Mouse (Mus musculus) c-Kit-positive CD71-positive TER-119-negative erythroid progenitor cells, embryonic 14.5 days (primary cell): ENCODE measurements around the gene Ube2i.
"Not testable (repeated sequence)": the region's sequence is repeated elsewhere in the genome, so short reads cannot be mapped to it uniquely, and the experiment has no call there.

ENCODE experiments used
- DNase-seq: peaks from one replicate; pipeline ENCODE4 v3.0.0-alpha.2; 2013; ENCODE audit warnings: low read depth

Gene Ube2i

GRCm38 (mm10) chr17:25253760-25254159, 20.7 kb downstream of the Ube2i start:
- DNase-seq, result no peak

DNA sequence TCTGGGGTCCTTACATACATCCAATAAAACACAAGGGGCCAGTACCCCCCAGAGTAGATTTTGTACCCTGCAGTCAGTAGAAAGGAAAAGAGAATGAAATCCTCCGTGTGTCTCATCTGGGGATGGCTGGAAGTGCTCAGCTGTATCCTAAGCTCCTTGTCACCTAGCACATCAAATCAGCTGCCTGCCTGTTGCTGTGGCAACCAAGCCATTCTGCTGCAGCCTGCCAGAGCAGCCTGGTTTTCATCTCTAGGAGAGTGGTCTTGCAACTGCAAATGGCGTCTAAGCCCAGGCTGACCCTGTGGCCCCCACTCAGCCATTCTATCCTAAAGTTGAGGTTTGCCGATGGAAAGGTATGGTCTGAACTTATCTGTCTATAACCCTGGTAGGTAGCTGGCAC, 21.8 kb downstream of the Ube2i start:
- no peak for DNase-seq

DNA sequence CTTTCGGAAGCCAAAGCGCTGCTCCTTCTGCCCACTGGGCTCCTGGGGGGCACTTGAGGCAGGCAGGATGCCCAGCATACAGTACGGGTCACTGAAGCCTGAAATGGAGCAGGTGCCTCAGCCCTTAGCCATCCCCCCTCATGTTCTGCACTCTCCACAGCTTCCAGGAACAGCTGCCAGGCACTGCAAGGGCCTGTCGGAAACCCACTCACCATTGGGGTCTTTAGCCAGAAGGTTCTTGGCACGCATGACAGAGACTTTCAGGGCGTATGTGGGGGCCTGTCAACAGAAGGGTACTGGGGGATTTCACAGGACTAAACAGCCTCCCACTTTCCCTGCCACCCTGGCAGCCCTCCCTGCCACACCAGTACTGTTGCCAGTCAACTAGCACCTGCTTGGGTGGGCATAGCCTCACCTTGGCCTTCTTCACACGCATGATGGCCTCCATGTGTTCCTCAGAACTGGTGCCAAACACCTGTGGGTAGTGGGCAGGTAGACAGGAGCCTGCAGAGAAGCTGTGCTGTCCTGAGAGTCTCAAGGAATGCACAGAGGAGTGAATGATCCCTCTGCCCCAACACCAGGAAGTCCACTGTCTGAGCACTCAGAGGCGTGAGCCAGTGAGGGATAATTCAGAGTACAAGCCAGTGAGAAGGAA, 24.1 kb downstream of the Ube2i start:
- no peak for DNase-seq

DNA sequence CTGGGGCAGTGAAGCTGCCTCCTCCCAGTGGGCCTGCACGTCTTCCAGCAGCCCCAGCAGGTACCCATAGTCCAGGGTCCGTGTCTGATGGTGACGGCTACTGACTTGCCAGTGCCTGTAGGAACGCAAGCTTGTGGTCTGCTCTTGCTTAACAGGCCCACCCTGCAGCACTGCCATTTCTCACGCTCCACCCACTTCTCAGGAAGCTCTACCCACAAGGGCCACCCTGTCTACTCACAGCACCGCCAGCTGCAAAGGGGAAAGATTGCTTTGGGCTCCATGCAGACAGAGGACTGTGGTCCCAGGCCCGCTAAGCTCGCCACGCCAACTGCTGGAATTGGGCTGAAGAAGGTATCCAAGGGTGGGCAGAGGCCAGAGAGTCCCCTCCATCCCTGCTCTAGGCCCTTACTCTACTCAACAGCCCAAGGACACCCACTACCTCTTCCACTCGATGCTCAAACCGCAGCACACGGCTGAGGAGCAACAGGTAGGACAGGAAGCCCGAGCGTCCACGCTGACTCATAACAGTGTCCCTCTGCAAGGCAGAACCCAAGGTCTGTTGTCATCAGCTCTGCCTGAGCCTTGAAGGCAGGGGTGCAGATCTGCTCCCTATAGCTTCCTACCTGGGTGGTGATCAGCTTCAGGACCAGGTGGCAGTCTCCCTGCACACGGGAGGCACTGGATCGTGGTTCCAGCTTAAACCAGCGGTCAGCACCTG, 26.2 kb downstream of the Ube2i start:
- peak; percentile 19 for DNase-seq

DNA sequence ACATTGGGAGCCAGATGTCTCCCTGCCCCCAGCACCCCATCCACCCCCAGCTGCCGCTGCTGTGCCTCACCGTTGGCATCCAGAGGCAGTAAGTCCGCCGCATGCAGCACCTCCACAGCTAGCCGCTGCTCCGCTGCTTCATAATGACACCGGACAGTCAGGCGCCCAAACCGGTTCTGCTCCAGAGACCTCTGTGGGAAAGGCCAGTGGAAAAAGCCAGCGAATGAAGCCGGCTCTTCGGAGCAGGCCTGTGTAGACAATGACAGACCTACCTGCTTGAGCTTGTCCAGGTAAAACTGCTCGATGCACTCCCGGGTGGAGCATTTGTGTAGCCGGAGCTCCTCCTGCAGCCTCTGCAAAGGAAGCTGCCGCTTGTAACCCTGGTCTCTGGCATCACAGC, 30.2 kb downstream of the Ube2i start:
- no peak for DNase-seq

DNA sequence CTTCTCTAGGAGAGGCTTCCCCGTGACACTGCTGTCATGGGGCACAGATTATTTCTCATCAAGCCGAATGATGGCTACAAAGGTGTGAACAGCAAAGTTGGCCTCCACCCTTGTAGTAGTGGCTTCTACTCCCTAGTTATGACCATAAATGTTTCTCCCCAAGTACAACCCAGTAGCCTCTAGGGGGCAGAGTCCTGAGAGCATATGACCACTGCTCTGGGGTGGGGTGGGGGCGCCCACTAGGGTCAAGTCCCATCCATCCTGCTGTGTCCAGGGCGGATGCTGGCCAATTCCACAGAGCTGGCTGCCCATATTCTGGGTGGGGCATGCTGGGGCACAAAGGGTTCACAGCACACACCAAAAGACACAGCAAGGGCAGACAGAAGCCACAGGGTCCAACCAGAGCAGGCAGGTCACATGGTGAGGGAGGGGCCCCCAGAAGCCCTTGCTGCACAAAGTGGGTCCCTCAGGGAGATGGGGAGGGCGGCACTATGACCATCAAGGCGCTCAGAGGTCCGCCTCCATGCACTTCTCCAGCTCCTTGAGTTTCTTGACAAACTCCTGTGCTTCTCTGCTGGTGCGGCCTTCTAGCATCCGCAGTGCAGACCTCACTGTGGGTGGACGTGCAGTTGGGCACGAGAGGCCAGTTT, 31.2 kb downstream of the Ube2i start:
- no peak for DNase-seq

GRCm38 (mm10) chr17:25239695-25240636, 34.5 kb downstream of the Ube2i start, which contains the start of the genes Gnptg and Tsr3:
Gene Gnptg (minus strand): TSS chr17:25240124.
Gene Tsr3 (plus strand): TSS chr17:25240170.
- DNase-seq, result peak; percentile 89

GRCm38 (mm10) chr17:25235635-25236034, 38.8 kb downstream of the Ube2i start:
- no peak for DNase-seq

- DNase-seq, result not testable (repeated sequence)
Observed at GRCm38 (mm10) chr17:25231621-25232020, 42.8 kb downstream of the Ube2i start.

GRCm38 (mm10) chr17:25230700-25231099, 43.7 kb downstream of the Ube2i start:
- DNase-seq, result no peak

- not testable (repeated sequence) for DNase-seq
Observed at GRCm38 (mm10) chr17:25230014-25230655, 44.3 kb downstream of the Ube2i start.

GRCm38 (mm10) chr17:25227991-25228390, 46.4 kb downstream of the Ube2i start:
- no peak for DNase-seq

GRCm38 (mm10) chr17:25225659-25226058, 48.8 kb downstream of the Ube2i start:
- DNase-seq, result peak; percentile 66

DNA sequence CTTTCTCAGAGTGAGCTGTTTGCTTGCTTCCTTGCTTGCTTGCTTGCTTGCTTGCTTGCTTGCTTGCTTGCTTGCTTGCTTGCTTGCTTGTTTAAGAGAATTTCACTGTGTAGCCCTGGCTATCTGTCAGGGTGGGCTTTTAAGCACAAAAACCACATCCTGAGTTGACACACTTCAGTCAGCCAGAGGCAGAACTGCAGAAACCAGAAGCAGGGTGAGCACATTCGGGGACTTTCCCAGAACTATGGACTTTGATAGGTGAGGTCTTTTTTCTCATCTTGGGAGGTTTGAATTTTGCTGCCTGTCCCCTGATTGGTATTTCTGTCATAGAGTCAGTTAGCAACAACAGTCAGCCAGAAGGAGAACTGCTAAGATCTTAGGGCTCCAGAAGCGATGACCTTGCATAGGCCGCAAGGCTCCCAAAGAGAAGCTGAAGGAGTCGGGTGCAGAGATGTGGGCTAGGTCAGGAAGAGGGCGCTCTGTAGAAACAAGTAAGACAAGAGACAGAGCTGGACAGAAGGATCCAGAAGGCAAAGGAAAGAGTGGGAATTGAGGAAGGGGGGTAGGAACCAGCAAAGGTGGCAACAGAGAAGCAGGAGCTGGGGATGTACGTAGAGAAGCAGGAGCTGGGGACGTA, 49.7 kb downstream of the Ube2i start:
- peak; percentile 27 for DNase-seq

- DNase-seq, result peak; percentile 62
Observed at GRCm38 (mm10) chr17:25222951-25223601, 51.3 kb downstream of the Ube2i start.

DNA sequence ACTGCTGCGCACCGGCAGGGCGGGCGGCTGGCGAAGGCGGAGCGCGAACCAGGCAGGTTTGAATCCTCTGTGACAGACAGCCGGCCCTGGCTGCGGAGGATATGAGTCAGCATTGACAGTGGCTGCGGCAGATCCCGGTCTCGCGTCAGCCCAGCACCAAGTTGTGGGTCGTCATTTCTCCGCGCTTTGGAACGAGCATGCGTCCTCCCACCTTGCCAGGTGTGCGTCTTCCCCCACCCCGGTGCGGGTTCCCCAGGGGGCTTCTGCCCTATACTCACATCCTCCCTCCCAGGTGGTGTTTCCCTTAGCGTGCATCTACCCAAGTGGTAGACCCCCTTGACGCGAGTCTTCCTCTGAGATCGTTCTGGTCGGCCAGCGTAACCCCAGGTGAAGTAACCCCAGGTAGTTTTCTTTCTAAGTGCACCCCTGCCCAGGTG, 51.9 kb downstream of the Ube2i start:
- DNase-seq, result not testable (repeated sequence)

DNA sequence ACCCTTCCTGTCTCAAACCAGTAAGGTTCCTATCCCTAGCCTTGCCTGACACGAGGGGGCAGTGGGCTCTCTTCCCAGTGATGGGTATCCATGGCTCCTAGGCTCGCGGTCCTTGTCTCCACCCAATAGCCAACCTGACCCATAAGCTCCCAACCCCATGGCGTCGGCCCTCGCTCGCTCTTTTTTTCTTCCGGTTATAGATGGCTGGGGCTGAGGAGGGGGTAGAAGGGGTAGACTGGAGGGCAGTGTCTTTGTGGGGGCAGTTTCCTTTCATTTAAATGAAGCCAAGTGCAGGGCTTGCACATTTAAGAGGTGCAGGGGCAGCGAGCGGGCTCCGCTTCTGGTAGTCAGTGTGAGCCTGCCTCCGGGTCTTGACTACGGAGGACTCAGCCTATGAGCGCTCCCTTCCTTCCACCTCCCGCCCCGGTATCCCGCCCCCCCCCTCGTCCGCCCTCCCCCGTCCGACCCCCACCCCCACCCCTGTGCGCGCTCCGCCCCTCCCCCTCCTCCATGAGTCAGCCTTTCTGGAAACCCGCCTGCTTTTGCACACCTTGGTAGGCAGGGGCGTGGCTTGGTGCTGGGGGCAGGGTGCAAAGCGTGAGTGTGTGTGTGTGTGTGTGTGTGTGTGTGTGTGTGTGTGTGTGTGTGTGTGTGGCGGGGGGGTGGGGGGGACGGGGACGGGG, 52.5 kb downstream of the Ube2i start:
- peak; percentile 64 for DNase-seq

DNA sequence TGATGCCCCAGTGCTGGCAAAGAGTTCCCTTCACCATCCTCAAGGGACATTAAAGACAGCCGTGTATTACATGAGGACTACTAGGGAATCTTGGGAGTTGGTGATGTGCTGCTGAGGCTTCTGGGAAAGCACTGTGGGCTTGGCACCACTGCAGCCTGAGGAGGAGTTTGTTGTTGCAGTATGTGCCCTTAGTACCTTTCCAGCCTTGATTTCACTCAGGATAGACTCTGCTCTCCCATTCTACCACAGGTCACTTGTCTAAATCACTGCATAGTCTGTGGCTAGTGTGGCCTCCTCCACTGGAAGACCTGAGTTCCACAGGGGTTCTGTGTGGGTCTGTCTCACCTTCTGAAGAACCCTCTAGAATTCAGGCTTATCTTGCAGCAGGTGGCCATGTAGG, 53.7 kb downstream of the Ube2i start:
- no peak for DNase-seq

DNA sequence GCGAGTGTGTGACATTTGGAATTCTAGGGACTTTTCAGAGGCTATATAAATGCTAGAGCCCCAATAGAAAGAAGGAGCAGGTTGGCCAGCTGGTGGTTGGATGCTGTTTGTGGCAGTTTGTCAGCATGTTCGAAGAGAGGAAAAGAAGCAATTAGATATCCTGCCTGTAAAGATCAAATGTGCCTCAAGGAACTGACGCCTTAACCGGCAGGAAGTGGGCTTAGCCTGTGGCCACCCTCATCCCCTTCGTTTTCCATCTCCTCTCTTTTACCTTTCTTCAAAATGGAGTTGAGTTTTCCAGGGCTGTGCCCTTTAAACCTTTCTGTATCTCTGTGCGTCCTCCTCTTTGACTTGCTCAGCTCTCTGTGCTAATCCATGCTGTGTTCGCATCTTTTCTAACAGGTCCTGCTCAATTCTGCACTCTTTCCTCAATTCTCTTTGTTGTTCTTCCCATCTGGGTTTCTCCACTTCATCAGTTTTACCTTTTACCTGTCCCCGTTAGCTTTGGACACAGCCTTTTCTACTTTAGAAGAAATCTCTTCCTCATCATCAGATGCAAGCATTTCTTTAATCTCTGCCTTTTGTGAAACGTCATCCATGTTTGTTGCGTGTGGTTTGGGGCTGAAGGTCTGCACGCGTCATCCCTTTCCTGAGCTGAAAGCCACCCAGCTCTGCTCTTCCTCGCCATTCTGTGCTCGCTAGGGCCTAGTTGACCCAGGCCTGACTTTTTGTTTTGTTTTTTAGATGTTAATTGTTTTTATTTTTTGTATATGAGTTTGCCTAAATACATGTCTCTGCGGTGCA, 54.7 kb downstream of the Ube2i start:
- DNase-seq, result no peak
